8 mouse cellular contexts compared by ENCODE assay signal in the genomic region with DNA sequence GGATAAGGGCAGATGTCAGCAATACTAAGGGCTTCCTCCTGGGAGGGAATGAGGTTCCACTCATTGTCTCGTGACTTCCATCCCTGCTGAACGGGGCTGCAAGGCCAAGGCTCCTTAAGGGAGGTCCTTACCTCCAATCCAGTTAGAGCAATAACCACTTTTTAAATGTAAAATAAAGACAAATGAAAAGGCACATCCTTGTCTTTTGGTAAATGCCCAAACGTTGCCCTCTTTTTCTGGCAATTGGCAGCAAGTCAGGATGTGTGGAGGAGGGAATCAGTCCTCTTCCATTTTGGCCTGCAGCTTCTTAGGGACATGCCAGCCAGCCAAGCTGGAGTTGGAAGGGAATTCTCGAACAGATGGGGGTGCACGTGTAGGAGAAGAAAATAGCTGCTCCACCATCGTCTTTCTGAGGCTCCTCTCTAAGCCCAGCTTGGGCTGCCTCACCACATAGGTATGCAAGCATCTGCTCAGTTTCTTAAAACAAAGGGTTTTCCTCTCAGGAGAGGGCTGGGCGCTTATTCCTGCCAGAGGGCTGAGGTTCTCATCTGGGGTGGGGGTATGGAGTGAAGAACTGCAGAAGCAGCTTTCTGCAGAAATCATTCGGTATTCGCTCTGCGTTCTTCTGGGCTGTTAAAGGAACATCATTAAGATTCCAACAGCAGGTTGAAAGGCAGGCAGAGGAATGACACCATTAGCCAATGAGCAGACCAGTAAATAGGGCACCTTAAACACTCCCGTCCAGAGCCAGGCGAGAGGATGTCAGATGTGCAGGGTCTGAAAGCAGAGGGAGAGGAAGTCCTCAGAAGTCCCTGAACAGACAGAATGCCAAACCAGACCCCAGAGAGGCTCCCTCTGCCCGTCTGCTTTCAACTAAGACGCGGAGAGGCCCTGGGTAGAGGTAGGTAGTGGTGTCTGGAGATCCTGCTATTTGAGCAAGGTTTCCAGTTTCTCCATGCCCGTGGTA. TPM values are rescaled to one million over a fixed set of nuclear protein-coding genes. Genes with fewer than 3 reads are reported as not detected.
DNase-seq lines count a peak whose midpoint lies in the region; ATAC-seq lines count a peak whose summit lies in the region.
"Had no signal": no experiment of that assay in that cellular context is flagged by ENCODE, and none has a peak within 500 bp of the region (broad histone marks: within the 10 kb centered on the region; RNA-seq: fewer than 3 reads in every experiment).

No protein-coding gene starts in this region.

- peak overlapping the region; percentile 0; the same call in 1 of the 2 replicates for H3K9ac ChIP-seq in hindbrain, embryonic 15.5 days
- H3K9ac ChIP-seq in midbrain, embryonic 14.5 days (replicated peaks; ENCODE audit: low read length): no peak overlapping the region
- no peak overlapping the region for H3K9ac ChIP-seq in kidney, embryonic 14.5 days (ENCODE audit: low read depth, low read length)

- intact Hi-C loops in gastrocnemius, postnatal 14 days (cut with DNase I; ENCODE audit: low total_unique reads): no loop called here

- no peaks in the 10 kb centered on the region for H3K27me3 ChIP-seq in hindbrain, embryonic 15.5 days
- no peaks in the 10 kb centered on the region for H3K27me3 ChIP-seq in midbrain, embryonic 14.5 days (ENCODE audit: control insufficient read depth, insufficient read depth, low read length)
- no peaks in the 10 kb centered on the region for H3K27me3 ChIP-seq in kidney, embryonic 14.5 days (ENCODE audit: control insufficient read depth, insufficient read depth, low read length)

- 41% methylated on average over 16 of the region's 16 CpGs for WGBS in hindbrain, embryonic 15.5 days
- 52% methylated on average over 16 of the region's 16 CpGs for WGBS in midbrain, embryonic 14.5 days
- 54% methylated on average over 16 of the region's 16 CpGs for WGBS in kidney, embryonic 14.5 days

- H3K27ac ChIP-seq in hindbrain, embryonic 15.5 days (replicated peaks): peak overlapping the region; percentile 84
- H3K27ac ChIP-seq in midbrain, embryonic 14.5 days (replicated peaks; ENCODE audit: low read depth, low read length): peak overlapping the region; percentile 70
- no peak overlapping the region for H3K27ac ChIP-seq in kidney, embryonic 14.5 days (ENCODE audit: low read depth, low read length)

- DNase-seq in R1 (ENCODE audit: low read depth, low spot score): peak; percentile 56
- DNase-seq in cerebellum, adult 8-10 months: peak; percentile 87
- peak; percentile 59 for DNase-seq in midbrain, embryonic 14.5 days
- DNase-seq in B cell, adult 2 months: no peak
- no peak for DNase-seq in gastrocnemius, postnatal 14 days

- H3K9me3 ChIP-seq in hindbrain, embryonic 15.5 days: no peaks in the 10 kb centered on the region
- no peaks in the 10 kb centered on the region for H3K9me3 ChIP-seq in midbrain, embryonic 14.5 days (ENCODE audit: control insufficient read depth, low read length)
- no peaks in the 10 kb centered on the region for H3K9me3 ChIP-seq in kidney, embryonic 14.5 days (ENCODE audit: control insufficient read depth, low read length)

- no peak overlapping the region for H3K4me2 ChIP-seq in hindbrain, embryonic 15.5 days
- H3K4me2 ChIP-seq in midbrain, embryonic 14.5 days (ENCODE audit: low read length): no peak overlapping the region
- no peak overlapping the region for H3K4me2 ChIP-seq in kidney, embryonic 14.5 days (replicated peaks; ENCODE audit: low read depth, low read length)

- no peak overlapping the region for H3K4me3 ChIP-seq in hindbrain, embryonic 15.5 days
- no peak overlapping the region for H3K4me3 ChIP-seq in midbrain, embryonic 14.5 days (replicated peaks; ENCODE audit: low read depth, low read length)
- no peak overlapping the region for H3K4me3 ChIP-seq in kidney, embryonic 14.5 days (ENCODE audit: low read length)

- H3K4me1 ChIP-seq in hindbrain, embryonic 15.5 days (replicated peaks): peaks cover 40% of the 10 kb centered on the region
- peaks cover 20% of the 10 kb centered on the region for H3K4me1 ChIP-seq in midbrain, embryonic 14.5 days (ENCODE audit: control insufficient read depth, insufficient read depth, low read length)
- H3K4me1 ChIP-seq in kidney, embryonic 14.5 days (ENCODE audit: control insufficient read depth, insufficient read depth, low read length): peaks cover 4% of the 10 kb centered on the region; the same call in 1 of the 2 replicates

- peaks cover 5% of the 10 kb centered on the region; the same call in 1 of the 2 replicates for H3K36me3 ChIP-seq in hindbrain, embryonic 15.5 days
- H3K36me3 ChIP-seq in midbrain, embryonic 14.5 days (ENCODE audit: control insufficient read depth, insufficient read depth, low read length): peaks cover 11% of the 10 kb centered on the region; the same call in 1 of the 2 replicates
- peaks cover 12% of the 10 kb centered on the region for H3K36me3 ChIP-seq in kidney, embryonic 14.5 days (ENCODE audit: control insufficient read depth, insufficient read depth, low read length)

- ATAC-seq in hindbrain, embryonic 15.5 days (ENCODE audit: low FRiP score, low read depth): peak; percentile 78
- ATAC-seq in midbrain, embryonic 14.5 days (ENCODE audit: low FRiP score, low TSS enrichment): no peak
- ATAC-seq in kidney, embryonic 14.5 days (ENCODE audit: low FRiP score, low TSS enrichment): no peak

RNA-seq across cellular contexts. Expression of a gene that starts 7.9 kb away (rescaled TPM):
- 12.5 and 15.0 TPM in 2 replicates for polyA plus RNA-seq in hindbrain, embryonic 15.5 days (2015; fragmentation: Nextera tagmentation; extraction: Ambion mirVana)
- 5.6 and 8.0 TPM in 2 replicates for polyA plus RNA-seq in midbrain, embryonic 14.5 days (2014; fragmentation: Nextera tagmentation; extraction: Ambion mirVana)
- 4.3 and 5.7 TPM in 2 replicates for polyA plus RNA-seq in kidney, embryonic 14.5 days (2014; fragmentation: Nextera tagmentation; extraction: Ambion mirVana)
- total RNA-seq in gastrocnemius, postnatal 14 days (2021): 10 to 100 TPM; 28.4 to 53.2 TPM

RNA-seq across cellular contexts. Expression of a gene that starts 22.8 kb away (rescaled TPM):
- polyA plus RNA-seq in hindbrain, embryonic 15.5 days (2015; fragmentation: Nextera tagmentation; extraction: Ambion mirVana): 110 and 133 TPM in 2 replicates
- polyA plus RNA-seq in midbrain, embryonic 14.5 days (2014; fragmentation: Nextera tagmentation; extraction: Ambion mirVana): 26.4 and 31.7 TPM in 2 replicates
- polyA plus RNA-seq in kidney, embryonic 14.5 days (2014; fragmentation: Nextera tagmentation; extraction: Ambion mirVana): 0.83 TPM in 2 replicates
- under 1 TPM in 1 of 2 experiments, not detected in 1; 0.24 TPM for total RNA-seq in gastrocnemius, postnatal 14 days (2021)

RNA-seq across cellular contexts. Expression of a gene that starts 39.3 kb away (rescaled TPM):
- 0.14 TPM in 1 of 2 replicates, not detected in the other for polyA plus RNA-seq in hindbrain, embryonic 15.5 days (2015; fragmentation: Nextera tagmentation; extraction: Ambion mirVana)
- polyA plus RNA-seq in midbrain, embryonic 14.5 days (2014; fragmentation: Nextera tagmentation; extraction: Ambion mirVana): not detected in 2 replicates
- 8.5 and 10.0 TPM in 2 replicates for polyA plus RNA-seq in kidney, embryonic 14.5 days (2014; fragmentation: Nextera tagmentation; extraction: Ambion mirVana)
- total RNA-seq in gastrocnemius, postnatal 14 days (2021): not detected
- total RNA-seq: layer of hippocampus, postnatal 14 days had no signal

RNA-seq across cellular contexts. Expression of a gene that starts 44.8 kb away (rescaled TPM):
- polyA plus RNA-seq in hindbrain, embryonic 15.5 days (2015; fragmentation: Nextera tagmentation; extraction: Ambion mirVana): 19.6 and 20.5 TPM in 2 replicates
- 18.2 and 23.7 TPM in 2 replicates for polyA plus RNA-seq in midbrain, embryonic 14.5 days (2014; fragmentation: Nextera tagmentation; extraction: Ambion mirVana)
- 17.3 and 28.9 TPM in 2 replicates for polyA plus RNA-seq in kidney, embryonic 14.5 days (2014; fragmentation: Nextera tagmentation; extraction: Ambion mirVana)
- 1 to 10 TPM; 5.2 to 7.1 TPM for total RNA-seq in gastrocnemius, postnatal 14 days (2021)

RNA-seq across cellular contexts. Expression of a gene that starts 44.9 kb away (rescaled TPM):
- polyA plus RNA-seq in hindbrain, embryonic 15.5 days (2015; fragmentation: Nextera tagmentation; extraction: Ambion mirVana): 102 and 111 TPM in 2 replicates
- 116 and 122 TPM in 2 replicates for polyA plus RNA-seq in midbrain, embryonic 14.5 days (2014; fragmentation: Nextera tagmentation; extraction: Ambion mirVana)
- 68.4 and 92.6 TPM in 2 replicates for polyA plus RNA-seq in kidney, embryonic 14.5 days (2014; fragmentation: Nextera tagmentation; extraction: Ambion mirVana)
- 10 to 100 TPM; 38.6 to 38.9 TPM for total RNA-seq in gastrocnemius, postnatal 14 days (2021)

Comparison
In these comparisons a context has a peak if more than half of its experiments do, and no peak if none do; other contexts are left out.
1. DNase-seq: peak in R1 (single experiment), cerebellum, adult 8-10 months (single experiment) and midbrain, embryonic 14.5 days (single experiment); none in B cell, adult 2 months (0 of 2) and gastrocnemius, postnatal 14 days (single experiment).
2. RNA of a gene that starts 22.8 kb away (polyA plus RNA-seq): 110 to 133 TPM in hindbrain, embryonic 15.5 days and 26.4 to 31.7 TPM in midbrain, embryonic 14.5 days; 0.83 TPM in kidney, embryonic 14.5 days; every median in the first group is over 10 times any median in the second.